Mouse (Mus musculus): ENCODE data around the gene Tlx1.

DNA sequence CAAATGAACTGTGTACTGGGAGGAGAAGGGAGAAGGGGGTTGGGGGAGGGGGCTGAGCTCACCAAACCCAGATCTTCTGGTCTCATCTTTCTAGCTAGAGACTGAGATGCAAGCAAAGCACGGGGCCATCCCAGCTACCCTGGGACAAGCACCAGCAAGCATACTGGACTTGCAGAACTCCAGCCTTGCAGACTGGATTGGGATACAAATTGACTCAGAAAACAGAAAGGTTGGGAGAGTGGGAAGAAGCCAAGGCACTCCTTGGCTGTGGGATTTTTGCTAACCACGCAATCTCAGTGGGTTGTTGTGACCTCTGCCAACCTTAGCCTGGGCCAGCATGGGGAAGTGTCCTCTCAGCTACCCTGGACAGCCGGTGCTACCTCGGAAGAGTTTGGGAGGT lies 3.4 kb upstream of the Tlx1 start:
- TF ChIP-seq CTCF (IDR thresholded peaks at IDR 0.05; ENCODE audit: low read depth) (no peak), EP300 (optimal IDR thresholded peaks at IDR 0.05) (no peak)
